Mouse (Mus musculus): Measurements from ENCODE around the gene Adora2b. TPM values are rescaled to one million over a fixed set of nuclear protein-coding genes. Genes with fewer than 3 reads are reported as not detected.
"Not testable (repeated sequence)": the region's sequence is repeated elsewhere in the genome, so short reads cannot be mapped to it uniquely, and the experiment has no call there.

The Adora2b gene
- polyA plus RNA-seq, 1 experiment from 2014 or later, result 5.4 TPM

GRCm38 (mm10) chr11:62266466-62267214, 17.9 kb downstream of the Adora2b start:
- WGBS, result 42% methylated on average over 17 of the region's 17 CpGs
- Histone ChIP-seq H3K27me3 (no peaks in the 10 kb centered on the region), H3K9ac (peak overlapping the region; percentile 35; the same call in 1 of the 2 replicates), H3K27ac (peak overlapping the region; percentile 60), H3K4me1 (replicated peaks) (peaks cover 35% of the 10 kb centered on the region), H3K36me3 (no peaks in the 10 kb centered on the region), H3K9me3 (no peaks in the 10 kb centered on the region), H3K4me2 (no peak overlapping the region), H3K4me3 (no peak overlapping the region)
- ATAC-seq (ENCODE audit: low FRiP score), result no peak

- H3K27ac ChIP-seq, result no peak overlapping the region
- peaks cover 34% of the 10 kb centered on the region for H3K4me1 ChIP-seq (replicated peaks)
- H3K27me3 ChIP-seq, result no peaks in the 10 kb centered on the region
- H3K36me3 ChIP-seq, result no peaks in the 10 kb centered on the region
- ATAC-seq (ENCODE audit: low FRiP score), result no peak
- H3K4me2 ChIP-seq, result no peak overlapping the region
- no peaks in the 10 kb centered on the region for H3K9me3 ChIP-seq
- H3K9ac ChIP-seq, result no peak overlapping the region
- 80% methylated on average over 8 of the region's 8 CpGs for WGBS
- no peak overlapping the region for H3K4me3 ChIP-seq
These were observed 19.6 kb downstream of the Adora2b start for GRCm38 (mm10) chr11:62268381-62268780.

GRCm38 (mm10) chr11:62269097-62269496, 20.3 kb downstream of the Adora2b start:
- no peak overlapping the region for H3K9ac ChIP-seq
- no peaks in the 10 kb centered on the region for H3K9me3 ChIP-seq
- H3K36me3 ChIP-seq, result no peaks in the 10 kb centered on the region
- H3K27ac ChIP-seq, result no peak overlapping the region
- H3K27me3 ChIP-seq, result no peaks in the 10 kb centered on the region
- H3K4me1 ChIP-seq (replicated peaks), result peaks cover 29% of the 10 kb centered on the region
- no peak overlapping the region for H3K4me3 ChIP-seq
- WGBS, result 74% methylated on average over 12 of the region's 12 CpGs
- ATAC-seq (ENCODE audit: low FRiP score), result no peak
- no peak overlapping the region for H3K4me2 ChIP-seq

GRCm38 (mm10) chr11:62270851-62271250, 22.1 kb downstream of the Adora2b start:
- no peak for ATAC-seq (ENCODE audit: low FRiP score)
- peaks cover 22% of the 10 kb centered on the region for H3K4me1 ChIP-seq (replicated peaks)
- H3K4me3 ChIP-seq, result no peak overlapping the region
- H3K36me3 ChIP-seq, result no peaks in the 10 kb centered on the region
- no peaks in the 10 kb centered on the region for H3K9me3 ChIP-seq
- 68% methylated on average over 5 of the region's 5 CpGs for WGBS
- no peaks in the 10 kb centered on the region for H3K27me3 ChIP-seq
- H3K9ac ChIP-seq, result no peak overlapping the region
- no peak overlapping the region for H3K27ac ChIP-seq
- H3K4me2 ChIP-seq, result no peak overlapping the region

- Histone ChIP-seq H3K4me2 (no peak overlapping the region), H3K9me3 (no peaks in the 10 kb centered on the region), H3K4me1 (replicated peaks) (peaks cover 2% of the 10 kb centered on the region), H3K9ac (no peak overlapping the region), H3K27ac (no peak overlapping the region), H3K36me3 (no peaks in the 10 kb centered on the region), H3K27me3 (no peaks in the 10 kb centered on the region), H3K4me3 (no peak overlapping the region)
- no peak for ATAC-seq (ENCODE audit: low FRiP score)
- 59% methylated on average over 8 of the region's 8 CpGs for WGBS
These were observed 28.3 kb downstream of the Adora2b start for GRCm38 (mm10) chr11:62277086-62277485.

- Histone ChIP-seq H3K4me3 (no peak overlapping the region), H3K4me1 (replicated peaks) (peaks cover 10% of the 10 kb centered on the region), H3K27ac (no peak overlapping the region), H3K9ac (no peak overlapping the region), H3K36me3 (peaks cover under 1% of the 10 kb centered on the region), H3K27me3 (no peaks in the 10 kb centered on the region), H3K4me2 (no peak overlapping the region), H3K9me3 (no peaks in the 10 kb centered on the region)
- no peak for ATAC-seq (ENCODE audit: low FRiP score)
- WGBS, result 22% methylated on average over 5 of the region's 5 CpGs
These were observed 29.2 kb downstream of the Adora2b start for GRCm38 (mm10) chr11:62278027-62278426.

- WGBS, result under 1% methylated on average over 61 of the region's 68 CpGs
- Histone ChIP-seq H3K9me3 (no peaks in the 10 kb centered on the region), H3K27me3 (no peaks in the 10 kb centered on the region), H3K4me2 (peak within 1 kb of the TSS; percentile 72), H3K4me3 (peak within 1 kb of the TSS; percentile 94), H3K27ac (peak within 1 kb of the TSS; percentile 93), H3K4me1 (replicated peaks) (peaks cover 14% of the 10 kb centered on the region), H3K9ac (peak within 1 kb of the TSS; percentile 89), H3K36me3 (peaks cover 25% of the 10 kb centered on the region)
- peak; percentile 97 for ATAC-seq (ENCODE audit: low FRiP score)
These were observed 32.2 kb downstream of the Adora2b start, which contains the start of the genes Zswim7 and Ttc19 for GRCm38 (mm10) chr11:62280675-62281600. Zswim7 (minus strand) TSS chr11:62281375. Ttc19 (plus strand) TSS chr11:62281473.

GRCm38 (mm10) chr11:62281601-62281997, 32.8 kb downstream of the Adora2b start:
- Histone ChIP-seq H3K9me3 (no peaks in the 10 kb centered on the region), H3K27me3 (no peaks in the 10 kb centered on the region), H3K36me3 (peaks cover 32% of the 10 kb centered on the region), H3K27ac (peak overlapping the region; percentile 93), H3K4me3 (peak overlapping the region; percentile 94), H3K4me2 (peak overlapping the region; percentile 72), H3K9ac (peak overlapping the region; percentile 89), H3K4me1 (replicated peaks) (peaks cover 14% of the 10 kb centered on the region)
- peak; percentile 81 for ATAC-seq (ENCODE audit: low FRiP score)
- WGBS, result 0% methylated on average over 18 of the region's 57 CpGs

- H3K4me3 ChIP-seq; H3K27me3 ChIP-seq; ATAC-seq (ENCODE audit: low FRiP score); H3K27ac ChIP-seq; H3K4me2 ChIP-seq; H3K9me3 ChIP-seq; H3K9ac ChIP-seq: not testable (repeated sequence)
- H3K36me3 ChIP-seq, result peaks cover 53% of the 10 kb centered on the region
- peaks cover 14% of the 10 kb centered on the region for H3K4me1 ChIP-seq (replicated peaks)
- 82% methylated on average over 3 of the region's 3 CpGs for WGBS
These were observed 35.2 kb downstream of the Adora2b start for GRCm38 (mm10) chr11:62284020-62284419.

GRCm38 (mm10) chr11:62285020-62285419, 36.2 kb downstream of the Adora2b start:
- 92% methylated on average over 8 of the region's 8 CpGs for WGBS
- ATAC-seq (ENCODE audit: low FRiP score), result no peak
- Histone ChIP-seq H3K27ac (no peak overlapping the region), H3K9ac (no peak overlapping the region), H3K4me3 (no peak overlapping the region), H3K27me3 (no peaks in the 10 kb centered on the region), H3K4me2 (no peak overlapping the region), H3K9me3 (no peaks in the 10 kb centered on the region), H3K4me1 (replicated peaks) (peaks cover 14% of the 10 kb centered on the region), H3K36me3 (peaks cover 63% of the 10 kb centered on the region)

GRCm38 (mm10) chr11:62287700-62288099, 38.9 kb downstream of the Adora2b start:
- WGBS, result 96% methylated on average over 1 of the region's 1 CpGs
- no peaks in the 10 kb centered on the region for H3K9me3 ChIP-seq
- H3K4me3 ChIP-seq, result no peak overlapping the region
- no peak overlapping the region for H3K27ac ChIP-seq
- no peaks in the 10 kb centered on the region for H3K27me3 ChIP-seq
- H3K4me1 ChIP-seq (replicated peaks), result peaks cover 5% of the 10 kb centered on the region
- no peak for ATAC-seq (ENCODE audit: low FRiP score)
- H3K9ac ChIP-seq, result no peak overlapping the region
- no peak overlapping the region for H3K4me2 ChIP-seq
- H3K36me3 ChIP-seq, result peaks cover 84% of the 10 kb centered on the region

- no peak overlapping the region for H3K4me2 ChIP-seq
- H3K27ac ChIP-seq, result no peak overlapping the region
- H3K9ac ChIP-seq, result no peak overlapping the region
- no peaks in the 10 kb centered on the region for H3K4me1 ChIP-seq (replicated peaks)
- H3K9me3 ChIP-seq, result no peaks in the 10 kb centered on the region
- peaks cover 79% of the 10 kb centered on the region for H3K36me3 ChIP-seq
- no peak overlapping the region for H3K4me3 ChIP-seq
- WGBS, result 85% methylated on average over 2 of the region's 2 CpGs
- ATAC-seq (ENCODE audit: low FRiP score), result no peak
- no peaks in the 10 kb centered on the region for H3K27me3 ChIP-seq
These were observed 45.3 kb downstream of the Adora2b start for GRCm38 (mm10) chr11:62294121-62294520.

Data from hindbrain, embryonic 13.5 days (tissue).